Mouse (Mus musculus) Patski (cell line): ENCODE results near the gene Hmgn2. TPM values are rescaled to one million over a fixed set of nuclear protein-coding genes. Genes with fewer than 3 reads are reported as not detected.

Source experiments
- ATAC-seq: fragments of 100-300 bp; one replicate; pipeline ENCODE4 v1.8.0; 2021
- CTCF ChIA-PET: fragments of 350-600 bp; sonication (Branson Sonifier 250); formaldehyde crosslinking; loops from one replicate; lab custom pipeline; 2022; ENCODE audit warnings: inconsistent platforms; lab: Charles Lee
- POLR2A ChIA-PET: fragments of 350-600 bp; sonication (Branson Sonifier 250); formaldehyde crosslinking; loops from one replicate; lab custom pipeline; 2022; ENCODE audit warnings: antibody characterized with exemption, inconsistent platforms; lab: Charles Lee
- DNase-seq: peaks from one replicate; pipeline ENCODE4 v3.0.0-alpha.2; 2011; ENCODE audit warnings: low read depth, low spot score
- H3K27me3 ChIP-seq: fragments of 371-371 bp; one replicate; pipeline ENCODE4 v1.5.1; 2021
- CTCF ChIP-seq: fragments of 100-300 bp; IDR thresholded peaks from one replicate; pipeline ENCODE4 v1.5.1; 2021
- in situ Hi-C: fragments of 300-500 bp; cut with MboI; formaldehyde crosslinking; loops from 3 replicates; pipeline ENCODE4 v1.11.1; 2018; ENCODE audit warnings: low pct_unique_long_range_greater_than_20kb, mixed read lengths
- polyA plus RNA-seq: library from polyadenylated mRNA; unstranded; gene quantifications from one replicate; pipeline ENCODE4 v1.2.3, GENCODE M21; 2021

The Hmgn2 gene
- polyA plus RNA-seq, 1 experiment from 2014 or later, result 170 TPM

DNA sequence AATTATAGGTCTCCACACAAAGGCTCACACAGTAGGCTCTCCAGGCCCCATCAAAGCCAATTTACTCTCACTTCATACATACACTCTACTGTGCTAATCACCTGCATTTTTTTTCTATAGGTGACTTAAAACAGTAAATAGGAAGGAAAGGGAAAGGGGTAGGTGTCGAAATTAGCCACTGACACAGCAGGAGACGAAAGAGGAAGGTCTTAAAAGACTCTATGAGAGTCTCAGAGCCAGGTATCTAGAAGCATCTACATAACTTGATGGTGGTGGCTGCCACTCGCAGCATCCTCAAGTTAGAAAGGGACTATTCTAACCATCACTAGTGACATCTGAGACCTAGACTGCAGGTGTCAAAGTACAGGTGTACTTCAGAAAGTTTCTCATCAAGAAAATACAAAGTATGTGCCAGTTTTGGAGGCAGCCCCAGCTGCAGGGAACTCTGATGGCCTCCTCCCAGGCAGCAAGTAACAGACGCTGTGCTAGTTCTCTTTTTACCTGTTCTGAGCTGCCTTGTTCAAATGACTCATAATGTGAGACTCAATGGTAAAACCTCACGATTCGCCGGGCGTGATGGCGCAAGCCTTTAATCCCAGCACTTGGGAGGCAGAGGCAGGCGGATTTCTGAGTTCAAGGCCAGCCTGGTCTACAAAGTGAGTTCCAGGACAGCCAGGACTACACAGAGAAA lies 9.7 kb upstream of the Hmgn2 start:
- DNase-seq (no peak), ATAC-seq (no peak)
- TF ChIP-seq CTCF, result no peak
- ChIA-PET POLR2A (no interaction called here), CTCF (no interaction called here)
- no peaks in the 10 kb centered on the region for H3K27me3 ChIP-seq
- in situ Hi-C loops, result loop anchor here (25.0 kb wide), 1 partner anchor 1891 kb away; the partner anchor contains the start of gene Epb41

DNA sequence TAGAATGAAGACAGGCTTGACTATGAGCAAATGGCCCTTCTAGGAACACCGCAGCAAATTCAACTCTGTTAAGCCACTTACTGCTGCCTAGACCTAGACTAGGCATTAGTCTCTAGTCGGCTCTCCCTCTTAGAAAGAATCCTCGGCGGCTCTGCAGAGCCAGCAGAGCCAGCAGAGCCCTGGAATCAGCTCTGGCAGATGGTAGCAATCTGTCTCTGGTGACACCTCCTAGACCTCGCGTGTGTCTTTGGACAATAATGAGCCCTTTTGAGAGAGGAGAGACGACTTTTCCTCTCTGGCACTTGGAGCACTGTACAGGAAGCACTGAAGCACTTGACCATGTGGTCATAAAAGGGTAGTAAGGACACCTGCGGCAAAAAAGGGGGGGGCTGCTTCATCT lies 3.3 kb upstream of the Hmgn2 start:
- TF ChIP-seq CTCF, result no peak
- POLR2A ChIA-PET, result no interaction called here
- no peak for ATAC-seq
- H3K27me3 ChIP-seq, result no peaks in the 10 kb centered on the region
- CTCF ChIA-PET, result no interaction called here
- in situ Hi-C loops, result no loop called here
- DNase-seq, result no peak

DNA sequence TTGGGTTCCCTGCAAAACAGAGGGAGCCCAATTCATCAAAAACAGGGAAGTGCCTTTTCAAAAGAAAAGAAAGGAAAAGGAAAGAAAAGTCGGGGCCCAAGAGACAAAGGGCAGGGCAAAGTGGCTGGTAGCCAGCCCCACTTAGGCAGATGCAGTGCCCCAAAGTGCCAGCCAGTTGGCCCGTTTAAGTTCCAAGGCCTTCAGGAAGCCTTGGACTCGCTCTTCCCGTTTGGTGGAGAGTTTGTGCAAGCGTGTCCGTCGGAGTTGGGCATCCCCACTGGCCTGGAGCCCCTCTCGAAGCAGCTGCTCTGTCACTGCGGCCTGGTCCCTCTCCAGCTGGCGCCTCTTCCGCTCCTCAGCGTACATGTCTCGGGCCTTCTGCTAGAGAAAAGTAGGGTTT lies 2.4 kb upstream of the Hmgn2 start:
- no peak for TF ChIP-seq CTCF
- DNase-seq (no peak), ATAC-seq (no peak)
- POLR2A ChIA-PET, result no interaction called here
- CTCF ChIA-PET, result no interaction called here
- H3K27me3 ChIP-seq, result no peaks in the 10 kb centered on the region
- in situ Hi-C loops, result no loop called here

DNA sequence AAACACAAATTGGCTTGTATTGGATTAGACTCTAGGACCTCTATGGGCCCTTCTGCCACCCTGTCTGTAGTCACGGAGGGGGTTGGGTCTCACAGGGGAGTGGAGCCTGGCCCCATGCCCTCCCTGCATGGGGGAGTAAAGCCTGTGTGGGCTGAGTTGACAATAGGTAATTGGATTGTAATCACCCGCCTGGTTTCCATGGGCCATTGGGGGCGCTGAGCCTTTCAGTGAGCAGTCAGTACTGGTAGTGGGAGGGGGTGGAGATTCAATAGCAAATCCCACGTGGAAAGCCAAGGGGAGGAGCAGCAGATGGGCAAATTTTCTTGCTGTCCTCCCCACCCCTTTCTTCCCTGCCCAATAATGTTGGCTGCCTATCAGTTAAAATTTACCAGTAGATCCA lies 1.7 kb upstream of the Hmgn2 start:
- DNase-seq (no peak), ATAC-seq (no peak)
- in situ Hi-C loops, result no loop called here
- ChIA-PET CTCF (no interaction called here), POLR2A (no interaction called here)
- H3K27me3 ChIP-seq, result no peaks in the 10 kb centered on the region
- TF ChIP-seq CTCF, result no peak

DNA sequence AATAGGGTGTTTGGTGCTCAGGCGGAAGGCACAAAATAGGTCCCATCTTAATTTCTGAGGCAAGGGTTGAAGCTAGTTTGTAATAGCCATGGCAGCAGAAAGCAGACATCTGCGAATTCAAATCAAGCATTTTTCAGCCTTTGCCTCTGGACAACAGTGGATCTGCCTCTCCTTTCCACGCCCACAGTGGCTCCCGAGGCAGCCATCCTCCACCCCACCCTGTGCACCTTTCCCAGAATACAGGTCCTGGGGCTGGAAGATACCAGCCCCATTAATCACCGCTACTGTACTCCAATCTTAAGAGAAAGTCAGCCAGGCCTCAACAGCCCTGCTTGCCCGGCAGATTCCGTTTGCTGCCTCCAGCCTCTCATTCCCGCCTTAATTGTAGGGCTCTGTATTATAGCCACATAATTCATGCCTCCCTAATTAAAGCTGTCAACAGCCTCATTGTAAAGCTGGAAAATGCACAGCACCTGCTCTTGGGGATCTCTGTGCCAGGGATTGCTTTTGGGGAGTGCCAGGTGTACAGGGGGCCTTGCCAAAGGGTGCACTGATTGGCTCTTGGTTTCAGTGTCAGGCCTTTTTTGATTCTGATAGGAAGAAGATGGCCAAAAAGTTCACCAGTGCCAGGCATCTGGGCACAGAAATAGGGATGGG lies 792 bp upstream of the Hmgn2 start:
- ATAC-seq (no peak), DNase-seq (no peak)
- CTCF ChIA-PET, result no interaction called here
- in situ Hi-C loops, result no loop called here
- no peaks in the 10 kb centered on the region for H3K27me3 ChIP-seq
- POLR2A ChIA-PET, result no interaction called here
- TF ChIP-seq CTCF, result no peak

DNA sequence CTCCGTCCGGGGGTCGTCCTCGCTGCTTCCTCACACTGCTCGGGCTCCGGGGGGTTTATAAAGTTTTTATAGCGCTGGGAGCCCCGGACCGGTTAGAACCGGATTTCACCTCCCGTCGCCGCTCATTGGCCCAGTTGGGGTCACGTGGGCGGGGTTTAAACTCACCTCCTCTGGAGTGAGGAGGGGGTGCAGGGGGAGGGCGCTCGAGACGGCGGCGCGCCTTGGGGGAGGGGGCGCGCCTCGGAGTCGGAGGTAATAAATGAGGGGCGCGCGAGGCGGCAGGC lies 642 bp downstream of the Hmgn2 start:
- no peak for TF ChIP-seq CTCF
- no peaks in the 10 kb centered on the region for H3K27me3 ChIP-seq
- peak; percentile 60 for DNase-seq
- ChIA-PET CTCF (no interaction called here), POLR2A (no interaction called here)
- peak; percentile 60 for ATAC-seq
- in situ Hi-C loops, result no loop called here

DNA sequence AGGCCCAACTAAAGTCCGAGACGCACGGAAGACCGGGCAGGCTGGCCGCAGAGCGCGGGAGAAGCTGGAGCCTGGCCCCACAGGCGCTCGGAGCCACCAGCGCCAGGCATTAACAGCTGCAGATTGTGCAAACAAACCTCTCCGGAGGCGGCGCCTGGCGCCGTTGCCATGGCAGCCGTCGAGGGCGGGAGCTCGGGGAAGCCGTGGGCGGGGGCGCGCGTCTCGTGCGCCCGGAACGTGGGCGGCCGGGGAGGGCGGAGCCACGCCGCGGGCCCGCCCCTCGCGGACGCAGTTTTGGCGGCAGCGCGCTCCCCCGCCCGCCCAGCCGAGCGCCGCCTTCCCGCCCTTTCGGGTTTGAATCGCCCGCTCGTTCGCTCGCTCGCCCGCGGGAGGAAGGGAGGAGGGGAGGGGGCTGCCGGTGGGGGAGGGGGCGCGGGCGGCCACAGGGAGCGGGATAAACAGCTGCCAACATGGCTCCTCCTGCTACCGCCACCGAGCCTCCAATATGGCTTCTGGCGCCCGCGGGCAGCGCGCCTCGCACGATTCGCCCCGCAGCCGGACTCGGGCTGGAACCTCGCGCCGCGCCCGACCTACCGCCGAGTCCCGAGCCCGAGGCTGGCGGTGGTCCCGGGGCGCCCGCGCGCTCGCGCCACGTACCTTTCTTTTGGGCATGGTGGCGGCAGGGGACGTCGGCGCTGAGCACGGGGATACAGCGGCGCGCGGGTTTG lies 1.1 kb downstream of the Hmgn2 start:
- peak; percentile 75 for ATAC-seq
- CTCF ChIA-PET, result no interaction called here
- in situ Hi-C loops, result no loop called here
- peak; percentile 71 for DNase-seq
- H3K27me3 ChIP-seq, result no peaks in the 10 kb centered on the region
- POLR2A ChIA-PET, result interaction anchor here (0.9 kb wide), 1 partner anchor 55 kb away, joined by 4 read pairs; no protein-coding TSS in a partner anchor
- no peak for TF ChIP-seq CTCF

DNA sequence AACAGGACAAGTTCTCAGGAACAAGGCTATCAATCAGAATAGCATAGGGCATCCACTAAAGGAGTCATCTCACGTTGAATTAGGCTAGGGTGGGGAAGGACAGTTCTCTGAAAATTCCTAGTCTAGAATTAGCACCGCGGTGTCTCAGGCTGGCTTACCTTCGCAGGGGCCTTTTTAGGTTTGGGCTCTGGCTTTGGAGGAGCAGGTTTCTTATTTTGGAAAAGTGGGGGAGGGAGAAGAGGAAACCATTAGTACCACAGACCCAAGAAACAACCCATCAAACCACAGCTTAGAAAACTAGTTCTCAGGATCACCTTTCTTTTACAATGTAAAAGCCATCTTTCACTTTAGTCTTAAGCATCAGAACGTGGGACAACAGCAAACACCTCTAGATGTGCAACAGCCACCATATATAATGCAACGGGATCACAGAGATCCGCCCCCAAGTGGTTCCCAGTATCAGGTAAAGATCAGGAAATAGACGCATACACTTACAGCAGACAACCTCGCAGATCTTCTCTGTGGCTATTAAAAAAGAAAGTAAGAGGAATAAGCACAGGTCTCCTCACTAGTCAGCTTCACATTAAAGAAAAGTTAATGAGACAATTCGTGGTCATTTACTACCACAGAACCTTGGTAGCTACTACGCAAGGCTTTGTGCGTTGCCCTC lies 2.0 kb downstream of the Hmgn2 start:
- no peak for TF ChIP-seq CTCF
- in situ Hi-C loops, result no loop called here
- H3K27me3 ChIP-seq, result no peaks in the 10 kb centered on the region
- DNase-seq (no peak), ATAC-seq (no peak)
- POLR2A ChIA-PET, result interaction anchor here (0.9 kb wide), 1 partner anchor 54 kb away, joined by 4 read pairs; no protein-coding TSS in a partner anchor
- CTCF ChIA-PET, result no interaction called here

DNA sequence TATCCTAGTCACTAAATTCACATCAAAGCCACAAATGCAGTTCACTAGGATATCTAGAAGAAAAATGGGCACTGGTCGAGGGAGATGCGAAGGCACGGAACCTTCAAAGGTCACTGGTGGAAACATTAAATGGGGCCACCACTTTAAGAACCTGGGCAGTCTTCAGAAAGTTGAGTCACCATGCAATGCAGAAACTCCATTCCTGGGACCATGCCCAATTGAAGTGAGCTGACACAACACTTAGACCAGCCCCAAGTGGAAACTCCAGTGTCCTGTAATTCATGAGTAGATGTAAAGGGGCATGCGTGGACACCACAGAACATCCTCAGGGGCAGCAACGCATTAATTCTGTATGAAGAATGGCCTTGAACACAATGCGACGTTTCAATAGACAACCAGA lies 5.9 kb downstream of the Hmgn2 start:
- POLR2A ChIA-PET, result no interaction called here
- no peaks in the 10 kb centered on the region for H3K27me3 ChIP-seq

DNA sequence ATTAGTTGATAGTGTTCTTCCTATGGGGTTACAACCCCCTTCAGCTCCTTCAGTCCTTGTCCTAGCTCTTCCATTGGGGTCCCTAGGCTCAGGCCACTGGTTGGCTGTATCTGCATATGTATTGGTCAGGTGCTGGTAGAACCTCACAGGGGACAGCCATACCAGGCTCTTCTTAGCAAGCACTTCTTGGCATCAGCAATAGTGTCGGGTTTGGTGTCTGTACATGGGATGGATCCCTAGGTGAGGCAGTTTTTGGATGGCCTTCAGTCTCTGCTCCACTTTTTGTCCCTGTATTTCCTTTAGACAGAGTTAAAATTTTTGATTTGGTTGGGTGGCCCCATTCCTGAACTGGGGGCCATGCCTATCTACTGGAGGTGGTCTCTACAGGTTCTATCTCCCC lies 9.6 kb downstream of the Hmgn2 start:
- POLR2A ChIA-PET, result no interaction called here
- TF ChIP-seq CTCF, result no peak
- in situ Hi-C loops, result loop anchor here (5.0 kb wide), 1 partner anchor 1718 kb away; no protein-coding TSS in a partner anchor
- no peaks in the 10 kb centered on the region for H3K27me3 ChIP-seq
- CTCF ChIA-PET, result no interaction called here
- no peak for DNase-seq
- no peak for ATAC-seq

More for the DNA sequence above, 5.9 kb downstream of the Hmgn2 start:
- no peak for ATAC-seq
- CTCF ChIA-PET, result no interaction called here
- DNase-seq, result no peak
- in situ Hi-C loops, result no loop called here
- TF ChIP-seq CTCF, result no peak

DNA sequence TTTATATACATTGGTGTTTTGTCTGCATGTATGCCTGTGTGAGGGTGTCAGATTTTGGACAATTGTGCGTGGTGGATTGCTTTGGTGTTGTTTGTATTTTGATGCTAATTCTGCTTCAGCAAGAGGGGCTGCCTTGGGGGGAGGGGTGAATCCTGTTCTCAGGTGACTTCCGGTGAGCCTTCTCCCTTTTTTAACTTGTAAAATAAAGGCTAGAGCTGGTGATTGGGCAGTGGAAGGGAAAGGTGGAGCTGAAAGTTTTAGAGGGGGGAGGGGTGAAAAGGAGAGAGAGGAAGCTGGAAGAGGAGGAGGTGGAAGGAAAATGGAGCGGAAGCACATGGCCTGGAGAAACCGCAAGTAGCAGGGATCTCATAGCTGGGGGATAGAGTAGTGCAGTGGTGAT lies 12.1 kb downstream of the Hmgn2 start:
- POLR2A ChIA-PET, result no interaction called here
- ATAC-seq, result no peak
- no peak for TF ChIP-seq CTCF
- H3K27me3 ChIP-seq, result no peaks in the 10 kb centered on the region
- CTCF ChIA-PET, result no interaction called here
- DNase-seq, result no peak
- in situ Hi-C loops, result loop anchor here (5.0 kb wide), 1 partner anchor 1721 kb away; no protein-coding TSS in a partner anchor
